Mouse (Mus musculus): ENCODE measurements around the gene Sf3b3. TPM values are rescaled to one million over a fixed set of nuclear protein-coding genes. Genes with fewer than 3 reads are reported as not detected.
"Not testable (repeated sequence)": the region's sequence is repeated elsewhere in the genome, so short reads cannot be mapped to it uniquely, and the experiment has no call there.

The Sf3b3 gene
- polyA plus RNA-seq, 1 experiment from 2014 or later = 161 TPM

- ATAC-seq (ENCODE audit: low FRiP score) (no peak), DNase-seq (ENCODE audit: low spot score) (no peak)
- H3K36me3 ChIP-seq (ENCODE audit: control insufficient read depth, insufficient read depth, low read length) = no peaks in the 10 kb centered on the region
- H3K9me3 ChIP-seq (ENCODE audit: control insufficient read depth, low read length) = no peaks in the 10 kb centered on the region
- H3K4me2 ChIP-seq (replicated peaks; ENCODE audit: low read depth, low read length) = no peak overlapping the region
- WGBS = 75% methylated on average over 11 of the region's 11 CpGs
- H3K27ac ChIP-seq (ENCODE audit: low read depth, low read length) = no peak overlapping the region
- H3K9ac ChIP-seq (ENCODE audit: low read depth, low read length) = no peak overlapping the region
- no peak overlapping the region for H3K4me3 ChIP-seq (ENCODE audit: low read depth, low read length)
- no peaks in the 10 kb centered on the region for H3K4me1 ChIP-seq (replicated peaks; ENCODE audit: control insufficient read depth, insufficient read depth, low read length)
- H3K27me3 ChIP-seq (ENCODE audit: control insufficient read depth, insufficient read depth, low read length) = no peaks in the 10 kb centered on the region
These were observed 53.9 kb downstream of the Sf3b3 start for GRCm38 (mm10) chr8:110792574-110793200.

- DNase-seq (ENCODE audit: low spot score) (no peak), ATAC-seq (ENCODE audit: low FRiP score) (no peak)
- Histone ChIP-seq H3K4me2 (replicated peaks; ENCODE audit: low read depth, low read length) (no peak overlapping the region), H3K9ac (ENCODE audit: low read depth, low read length) (no peak overlapping the region), H3K27me3 (ENCODE audit: control insufficient read depth, insufficient read depth, low read length) (no peaks in the 10 kb centered on the region), H3K36me3 (ENCODE audit: control insufficient read depth, insufficient read depth, low read length) (no peaks in the 10 kb centered on the region), H3K4me1 (replicated peaks; ENCODE audit: control insufficient read depth, insufficient read depth, low read length) (no peaks in the 10 kb centered on the region), H3K4me3 (ENCODE audit: low read depth, low read length) (no peak overlapping the region), H3K27ac (ENCODE audit: low read depth, low read length) (no peak overlapping the region), H3K9me3 (ENCODE audit: control insufficient read depth, low read length) (no peaks in the 10 kb centered on the region)
- WGBS = 86% methylated on average over 10 of the region's 10 CpGs
These were observed 55.4 kb downstream of the Sf3b3 start for GRCm38 (mm10) chr8:110791164-110791563.

GRCm38 (mm10) chr8:110790270-110790669 lies 56.3 kb downstream of the Sf3b3 start:
- WGBS = 77% methylated on average over 6 of the region's 6 CpGs
- no peaks in the 10 kb centered on the region for H3K27me3 ChIP-seq (ENCODE audit: control insufficient read depth, insufficient read depth, low read length)

GRCm38 (mm10) chr8:110789571-110789970 lies 57.0 kb downstream of the Sf3b3 start:
- no peaks in the 10 kb centered on the region for H3K36me3 ChIP-seq (ENCODE audit: control insufficient read depth, insufficient read depth, low read length)
- H3K4me1 ChIP-seq (replicated peaks; ENCODE audit: control insufficient read depth, insufficient read depth, low read length) = no peaks in the 10 kb centered on the region
- 58% methylated on average over 12 of the region's 12 CpGs for WGBS
- H3K27ac ChIP-seq (ENCODE audit: low read depth, low read length) = no peak overlapping the region
- H3K4me3 ChIP-seq (ENCODE audit: low read depth, low read length) = no peak overlapping the region
- no peak overlapping the region for H3K4me2 ChIP-seq (replicated peaks; ENCODE audit: low read depth, low read length)
- no peaks in the 10 kb centered on the region for H3K9me3 ChIP-seq (ENCODE audit: control insufficient read depth, low read length)
- DNase-seq (ENCODE audit: low spot score) (no peak), ATAC-seq (ENCODE audit: low FRiP score) (no peak)
- no peak overlapping the region for H3K9ac ChIP-seq (ENCODE audit: low read depth, low read length)
- H3K27me3 ChIP-seq (ENCODE audit: control insufficient read depth, insufficient read depth, low read length) = no peaks in the 10 kb centered on the region

More at GRCm38 (mm10) chr8:110790270-110790669, 56.3 kb downstream of the Sf3b3 start:
- Histone ChIP-seq H3K4me1 (replicated peaks; ENCODE audit: control insufficient read depth, insufficient read depth, low read length) (no peaks in the 10 kb centered on the region), H3K36me3 (ENCODE audit: control insufficient read depth, insufficient read depth, low read length) (no peaks in the 10 kb centered on the region), H3K9ac (ENCODE audit: low read depth, low read length) (no peak overlapping the region), H3K4me3 (ENCODE audit: low read depth, low read length) (no peak overlapping the region), H3K27ac (ENCODE audit: low read depth, low read length) (no peak overlapping the region), H3K4me2 (replicated peaks; ENCODE audit: low read depth, low read length) (no peak overlapping the region), H3K9me3 (ENCODE audit: control insufficient read depth, low read length) (no peaks in the 10 kb centered on the region)
- no peak for DNase-seq (ENCODE audit: low spot score)
- ATAC-seq (ENCODE audit: low FRiP score) = no peak

GRCm38 (mm10) chr8:110788981-110789380 lies 57.6 kb downstream of the Sf3b3 start:
- 53% methylated on average over 12 of the region's 12 CpGs for WGBS
- H3K9me3 ChIP-seq (ENCODE audit: control insufficient read depth, low read length) = no peaks in the 10 kb centered on the region
- H3K4me1 ChIP-seq (replicated peaks; ENCODE audit: control insufficient read depth, insufficient read depth, low read length) = no peaks in the 10 kb centered on the region
- no peak overlapping the region for H3K9ac ChIP-seq (ENCODE audit: low read depth, low read length)
- H3K27me3 ChIP-seq (ENCODE audit: control insufficient read depth, insufficient read depth, low read length) = no peaks in the 10 kb centered on the region
- no peak for DNase-seq (ENCODE audit: low spot score)
- no peak overlapping the region for H3K27ac ChIP-seq (ENCODE audit: low read depth, low read length)
- no peaks in the 10 kb centered on the region for H3K36me3 ChIP-seq (ENCODE audit: control insufficient read depth, insufficient read depth, low read length)
- H3K4me3 ChIP-seq (ENCODE audit: low read depth, low read length) = no peak overlapping the region
- H3K4me2 ChIP-seq (replicated peaks; ENCODE audit: low read depth, low read length) = no peak overlapping the region
- ATAC-seq (ENCODE audit: low FRiP score) = no peak

GRCm38 (mm10) chr8:110787411-110787954 lies 59.1 kb downstream of the Sf3b3 start:
- Histone ChIP-seq H3K27ac (ENCODE audit: low read depth, low read length) (no peak overlapping the region), H3K9me3 (ENCODE audit: control insufficient read depth, low read length) (no peaks in the 10 kb centered on the region), H3K27me3 (ENCODE audit: control insufficient read depth, insufficient read depth, low read length) (no peaks in the 10 kb centered on the region), H3K9ac (ENCODE audit: low read depth, low read length) (no peak overlapping the region), H3K36me3 (ENCODE audit: control insufficient read depth, insufficient read depth, low read length) (no peaks in the 10 kb centered on the region), H3K4me3 (ENCODE audit: low read depth, low read length) (no peak overlapping the region), H3K4me2 (replicated peaks; ENCODE audit: low read depth, low read length) (no peak overlapping the region), H3K4me1 (replicated peaks; ENCODE audit: control insufficient read depth, insufficient read depth, low read length) (no peaks in the 10 kb centered on the region)
- no peak for ATAC-seq (ENCODE audit: low FRiP score)
- no peak for DNase-seq (ENCODE audit: low spot score)
- WGBS = 84% methylated on average over 9 of the region's 9 CpGs

- no peak overlapping the region for H3K4me3 ChIP-seq (ENCODE audit: low read depth, low read length)
- no peak for ATAC-seq (ENCODE audit: low FRiP score)
- H3K4me1 ChIP-seq (replicated peaks; ENCODE audit: control insufficient read depth, insufficient read depth, low read length) = no peaks in the 10 kb centered on the region
- no peaks in the 10 kb centered on the region for H3K9me3 ChIP-seq (ENCODE audit: control insufficient read depth, low read length)
- WGBS = 85% methylated on average over 8 of the region's 8 CpGs
- H3K27ac ChIP-seq (ENCODE audit: low read depth, low read length) = no peak overlapping the region
- no peaks in the 10 kb centered on the region for H3K36me3 ChIP-seq (ENCODE audit: control insufficient read depth, insufficient read depth, low read length)
- H3K4me2 ChIP-seq (replicated peaks; ENCODE audit: low read depth, low read length) = no peak overlapping the region
- no peak overlapping the region for H3K9ac ChIP-seq (ENCODE audit: low read depth, low read length)
- H3K27me3 ChIP-seq (ENCODE audit: control insufficient read depth, insufficient read depth, low read length) = no peaks in the 10 kb centered on the region
- no peak for DNase-seq (ENCODE audit: low spot score)
These were observed 59.7 kb downstream of the Sf3b3 start for GRCm38 (mm10) chr8:110786934-110787333.

GRCm38 (mm10) chr8:110786501-110786900 lies 60.1 kb downstream of the Sf3b3 start:
- not testable (repeated sequence) for DNase-seq (ENCODE audit: low spot score); H3K36me3 ChIP-seq (ENCODE audit: control insufficient read depth, insufficient read depth, low read length); H3K9me3 ChIP-seq (ENCODE audit: control insufficient read depth, low read length); H3K4me3 ChIP-seq (ENCODE audit: low read depth, low read length); H3K4me1 ChIP-seq (replicated peaks; ENCODE audit: control insufficient read depth, insufficient read depth, low read length); ATAC-seq (ENCODE audit: low FRiP score); H3K27me3 ChIP-seq (ENCODE audit: control insufficient read depth, insufficient read depth, low read length); H3K9ac ChIP-seq (ENCODE audit: low read depth, low read length); H3K4me2 ChIP-seq (replicated peaks; ENCODE audit: low read depth, low read length); H3K27ac ChIP-seq (ENCODE audit: low read depth, low read length)
- 85% methylated on average over 7 of the region's 7 CpGs for WGBS

- Histone ChIP-seq H3K9ac (ENCODE audit: low read depth, low read length) (no peak overlapping the region), H3K4me2 (replicated peaks; ENCODE audit: low read depth, low read length) (no peak overlapping the region), H3K36me3 (ENCODE audit: control insufficient read depth, insufficient read depth, low read length) (no peaks in the 10 kb centered on the region), H3K27me3 (ENCODE audit: control insufficient read depth, insufficient read depth, low read length) (no peaks in the 10 kb centered on the region), H3K9me3 (ENCODE audit: control insufficient read depth, low read length) (no peaks in the 10 kb centered on the region), H3K4me1 (replicated peaks; ENCODE audit: control insufficient read depth, insufficient read depth, low read length) (no peaks in the 10 kb centered on the region), H3K27ac (ENCODE audit: low read depth, low read length) (no peak overlapping the region), H3K4me3 (ENCODE audit: low read depth, low read length) (no peak overlapping the region)
- no peak for ATAC-seq (ENCODE audit: low FRiP score)
- 63% methylated on average over 2 of the region's 2 CpGs for WGBS
- no peak for DNase-seq (ENCODE audit: low spot score)
These were observed 61.2 kb downstream of the Sf3b3 start for GRCm38 (mm10) chr8:110785366-110785765.
